Mouse (Mus musculus): ENCODE results near the gene Bmper.
A peak's percentile ranks its signal among the peaks of the same experiment; 100 is the strongest.

Bmper gene

DNA sequence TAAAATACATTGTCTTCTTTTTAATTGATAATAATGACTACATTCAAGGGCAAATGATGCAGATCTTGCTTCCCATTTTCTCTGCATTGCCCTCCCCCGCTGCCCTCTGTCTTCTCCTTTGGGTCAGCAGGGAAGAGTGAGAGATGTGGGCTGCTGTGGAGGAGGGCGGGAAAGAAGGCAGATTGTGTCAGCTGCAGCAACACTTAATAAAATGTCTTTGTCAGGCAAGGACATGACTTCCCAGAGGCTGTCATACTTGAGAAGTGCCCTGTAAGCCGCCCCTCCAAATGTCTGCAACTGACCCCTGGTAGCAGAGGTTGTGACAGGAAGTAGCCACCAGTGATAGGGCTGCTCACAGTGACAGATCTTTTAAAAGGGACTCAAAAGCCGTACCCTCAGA, 83.3 kb downstream of the Bmper start:
- peak; percentile 54 for DNase-seq

DNA sequence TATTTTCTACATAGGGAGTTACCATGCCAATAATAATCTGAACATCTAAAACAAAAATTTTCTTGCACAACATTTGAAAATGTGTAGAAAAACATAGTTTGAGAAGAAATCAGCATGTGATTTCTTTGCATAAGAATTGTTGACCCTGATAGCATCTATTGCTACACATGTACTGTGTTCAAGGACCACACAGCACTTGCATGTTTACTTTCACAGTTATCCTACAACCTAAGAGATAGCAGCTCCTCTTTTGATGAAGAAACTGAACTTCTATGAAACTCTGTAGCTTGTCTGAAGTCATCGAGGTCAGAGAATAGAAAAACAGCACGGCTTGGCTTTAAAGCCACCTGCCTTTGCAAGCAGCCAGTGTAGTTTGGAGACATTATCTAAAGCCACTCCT, 85.0 kb downstream of the Bmper start:
- DNase-seq, result no peak

DNA sequence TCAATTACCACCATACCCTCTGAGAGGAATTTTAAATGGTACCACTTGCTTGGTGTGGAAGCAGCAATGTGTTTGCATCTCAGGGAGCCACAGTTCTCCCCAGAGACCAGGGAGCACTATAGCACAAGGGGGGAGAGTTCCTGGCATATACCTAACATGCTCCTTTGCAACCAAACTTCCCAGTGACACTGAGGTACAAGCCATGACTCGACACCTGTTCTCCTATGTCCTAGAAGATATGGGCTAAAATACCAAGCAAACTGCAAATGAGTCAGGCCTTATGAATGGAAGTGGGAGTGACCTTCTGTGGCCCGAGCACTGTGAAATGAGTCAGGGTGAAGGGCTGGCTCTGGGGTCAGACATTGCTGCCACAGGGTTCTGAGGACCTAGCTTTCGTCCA, 88.1 kb downstream of the Bmper start:
- DNase-seq, result peak; percentile 71

DNA sequence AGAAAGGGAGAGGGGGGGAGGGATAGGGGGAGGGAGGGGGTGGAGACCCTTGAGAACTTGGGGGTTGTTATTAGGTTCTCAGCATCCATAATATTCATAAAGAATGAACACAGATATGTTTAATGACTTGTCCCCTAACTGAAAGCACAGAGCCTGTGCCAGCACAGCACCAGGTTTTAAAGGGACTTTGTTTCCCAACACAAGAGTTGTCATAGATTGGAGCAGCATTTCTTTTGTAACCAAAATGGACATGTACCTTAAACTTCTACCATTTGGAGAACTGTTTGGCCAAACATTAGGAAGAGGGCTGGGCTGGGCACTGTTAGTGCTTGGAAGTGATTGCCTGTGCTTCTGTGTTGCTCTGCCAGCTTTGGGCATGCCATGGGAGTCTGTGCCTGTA, 89.1 kb downstream of the Bmper start:
- no peak for DNase-seq

DNA sequence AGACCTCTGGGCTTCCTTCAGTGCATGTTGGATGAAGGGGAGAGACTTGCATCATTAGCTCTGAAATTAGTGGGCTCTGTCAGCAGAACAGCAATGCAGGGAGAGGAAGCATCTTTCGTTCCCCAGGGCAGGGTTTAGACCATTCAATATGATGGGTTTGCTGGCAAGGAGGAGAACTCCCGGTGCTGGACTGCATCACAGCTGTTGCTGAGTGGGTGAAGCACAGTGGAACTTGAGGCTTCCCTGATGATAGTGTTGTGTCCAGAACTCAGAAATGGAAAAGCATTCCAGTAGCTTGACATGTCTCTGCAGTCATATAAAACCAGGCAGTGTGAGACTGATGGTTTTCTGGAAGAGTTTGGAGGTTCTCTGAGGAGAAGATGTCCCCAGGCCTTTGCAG, 90.0 kb downstream of the Bmper start:
- DNase-seq, result peak; percentile 88

DNA sequence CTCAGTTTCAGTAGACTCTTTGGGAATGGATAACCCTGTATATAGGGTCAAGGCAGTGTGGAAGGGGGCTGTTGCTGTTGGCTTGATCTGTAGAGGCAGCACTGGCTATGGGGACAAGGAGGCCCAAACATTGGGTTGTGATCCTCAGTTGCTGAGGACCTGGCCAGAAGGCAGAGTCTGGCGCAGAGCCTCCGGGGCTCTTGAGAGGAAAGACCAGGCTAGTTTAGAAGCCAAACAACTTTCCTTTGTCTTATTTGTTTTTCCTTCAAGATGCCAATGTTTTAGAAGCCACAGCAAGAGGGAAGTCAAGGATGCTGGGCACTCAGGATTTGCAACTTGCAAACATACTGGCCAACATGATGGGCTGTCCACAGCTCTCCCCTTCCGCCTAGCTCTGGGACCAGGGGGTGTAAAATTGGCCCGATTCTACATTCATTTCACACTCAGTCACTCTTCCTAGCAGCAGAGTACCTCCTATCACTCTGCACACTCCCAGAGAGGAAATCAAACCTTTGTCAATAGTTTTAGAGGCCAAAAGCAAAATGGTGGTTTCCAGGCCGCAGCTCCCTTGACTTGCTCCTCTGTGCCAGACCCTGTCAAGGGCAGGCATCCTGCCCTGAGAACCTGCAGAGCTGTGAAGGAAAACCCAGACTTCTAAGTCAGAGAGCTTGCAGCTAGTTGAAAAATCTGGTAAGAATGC, 92.9 kb downstream of the Bmper start:
- DNase-seq, result peak; percentile 94

DNA sequence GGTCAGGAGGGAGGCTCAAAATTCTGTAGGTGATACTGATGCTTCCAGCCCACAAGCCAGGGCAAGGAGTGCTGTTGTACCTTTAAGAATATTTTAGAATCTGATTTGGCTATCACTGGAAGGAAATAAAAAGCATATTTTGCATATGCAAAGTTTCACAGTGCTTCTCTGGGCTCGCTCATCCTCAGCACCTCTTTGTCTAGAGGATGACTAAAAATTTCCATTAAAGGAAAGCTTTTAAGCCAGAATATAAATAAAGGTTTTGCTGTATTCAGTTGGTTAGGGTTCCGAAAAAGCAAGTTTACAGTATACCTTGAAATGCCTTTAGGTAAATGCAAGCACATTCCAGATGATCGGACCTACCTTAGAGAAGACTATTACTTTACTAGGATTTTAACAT, 105.0 kb downstream of the Bmper start:
- peak; percentile 11 for DNase-seq

DNA sequence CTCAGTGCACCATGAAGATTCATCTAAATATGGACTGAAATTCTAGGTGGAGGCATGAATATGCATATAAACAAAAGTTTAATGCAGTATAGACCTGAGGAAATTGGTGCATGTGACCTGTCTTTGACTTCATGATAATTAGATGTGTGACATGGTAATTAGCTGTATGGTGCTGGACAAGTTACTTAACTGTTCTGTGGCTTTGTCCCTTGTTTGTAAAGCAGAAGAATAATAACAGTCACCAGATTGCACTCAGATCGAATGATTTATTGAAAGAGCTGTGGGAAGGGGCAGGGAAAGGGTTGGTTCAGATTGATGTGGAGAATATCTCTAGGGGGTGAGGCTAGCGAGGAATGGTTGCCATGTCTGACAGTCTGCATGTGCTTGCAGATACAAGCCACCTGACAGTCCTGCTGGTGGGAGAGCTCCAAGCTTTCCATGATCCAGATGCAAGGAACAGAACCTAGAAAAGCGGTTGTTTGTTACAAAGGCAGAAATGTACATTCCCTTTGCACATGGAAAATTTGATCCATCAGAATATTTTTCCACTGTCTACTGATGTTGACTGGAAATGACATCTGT, 110.3 kb downstream of the Bmper start:
- DNase-seq, result peak; percentile 65

DNA sequence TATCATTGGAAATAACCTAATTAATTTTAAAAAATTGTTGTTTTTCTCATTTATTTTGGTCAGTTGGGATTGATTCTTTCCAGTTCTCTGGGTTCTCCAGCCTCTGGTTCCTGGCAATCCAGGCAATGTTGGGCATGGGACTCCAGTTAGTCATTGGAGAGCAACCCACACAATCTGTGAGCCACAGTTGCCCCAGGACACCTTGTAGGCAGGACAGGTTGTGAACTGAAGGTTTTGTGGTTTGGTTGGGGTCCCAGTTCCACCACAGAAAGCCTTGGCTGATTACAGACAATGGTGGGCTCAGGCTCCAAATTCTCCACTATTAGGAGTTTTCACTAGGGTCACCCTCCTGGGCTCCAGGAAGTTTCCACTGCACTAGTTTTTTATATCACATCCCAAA, 117.7 kb downstream of the Bmper start:
- peak; percentile 34 for DNase-seq

DNA sequence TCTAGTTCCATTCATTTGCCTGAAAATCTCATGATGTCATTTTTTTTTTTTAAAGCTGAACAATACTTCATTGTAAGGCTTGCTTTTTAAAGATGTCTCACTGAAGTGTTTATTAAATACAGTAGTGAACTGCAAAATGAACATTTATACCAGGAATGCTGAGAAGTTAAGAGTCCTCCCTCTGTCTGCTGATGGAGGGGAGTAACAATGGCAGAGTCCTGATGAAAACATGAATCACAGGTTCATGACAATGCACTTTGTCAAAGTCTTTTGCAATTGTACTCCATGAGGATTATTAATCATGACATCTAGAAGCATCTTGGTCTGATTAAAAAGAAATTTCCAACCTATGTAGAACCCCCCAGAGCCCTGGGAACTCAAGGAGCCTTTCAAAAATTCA, 118.4 kb downstream of the Bmper start:
- DNase-seq, result peak; percentile 13

DNA sequence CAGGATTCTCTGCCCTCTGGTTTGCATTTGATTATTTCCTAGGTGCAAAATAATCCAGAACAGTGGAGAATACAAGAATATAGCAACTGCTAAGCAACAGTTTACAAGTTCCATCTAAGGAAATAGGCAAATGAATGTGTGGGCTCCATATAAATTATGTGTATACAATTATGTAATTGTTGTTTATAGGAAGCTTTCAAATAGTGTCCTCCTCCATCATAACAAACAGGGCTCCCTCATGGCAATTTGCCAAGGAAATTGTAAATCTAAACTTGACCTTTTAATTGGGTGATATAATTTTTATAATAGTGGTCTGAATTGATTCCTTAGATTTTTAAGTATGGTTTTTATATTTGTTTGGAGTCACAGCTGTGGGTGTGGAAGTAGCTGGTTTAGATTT, 121.5 kb downstream of the Bmper start:
- DNase-seq, result no peak

DNA sequence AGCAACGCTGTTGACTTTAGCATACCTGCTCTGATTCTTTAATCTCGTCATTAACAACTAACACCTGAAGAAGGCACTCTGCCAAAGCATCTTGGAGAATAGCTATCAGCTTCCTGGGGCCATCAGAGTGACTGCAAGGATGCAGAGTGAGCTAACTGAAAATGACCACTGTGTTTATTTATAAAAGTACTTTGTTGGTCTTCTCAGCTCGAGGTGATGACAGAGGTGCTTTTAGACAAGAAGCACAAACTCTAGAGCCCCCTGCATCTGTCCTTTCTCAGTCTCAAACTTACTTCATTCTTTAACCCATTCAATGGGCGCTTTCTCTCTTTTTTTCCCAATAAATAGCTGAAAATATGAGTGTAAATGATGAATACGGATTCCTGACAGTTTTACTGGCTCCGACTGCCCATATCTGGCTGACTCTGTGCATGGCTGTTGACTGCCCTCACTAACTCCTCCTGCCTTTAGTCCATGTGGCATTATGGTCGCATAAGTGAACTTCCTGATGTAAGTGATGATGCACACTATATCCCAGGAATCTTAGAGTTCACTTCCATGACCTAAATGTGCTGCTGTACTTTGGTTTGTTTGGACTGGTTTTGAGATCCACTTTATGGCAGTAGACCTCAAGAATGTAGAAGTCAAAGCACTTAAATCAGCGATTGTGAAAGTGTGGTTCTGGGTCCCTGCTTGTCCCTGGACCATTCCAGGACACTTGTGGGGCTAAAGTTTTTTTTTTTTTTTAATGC, 122.4 kb downstream of the Bmper start:
- DNase-seq, result peak; percentile 49

DNA sequence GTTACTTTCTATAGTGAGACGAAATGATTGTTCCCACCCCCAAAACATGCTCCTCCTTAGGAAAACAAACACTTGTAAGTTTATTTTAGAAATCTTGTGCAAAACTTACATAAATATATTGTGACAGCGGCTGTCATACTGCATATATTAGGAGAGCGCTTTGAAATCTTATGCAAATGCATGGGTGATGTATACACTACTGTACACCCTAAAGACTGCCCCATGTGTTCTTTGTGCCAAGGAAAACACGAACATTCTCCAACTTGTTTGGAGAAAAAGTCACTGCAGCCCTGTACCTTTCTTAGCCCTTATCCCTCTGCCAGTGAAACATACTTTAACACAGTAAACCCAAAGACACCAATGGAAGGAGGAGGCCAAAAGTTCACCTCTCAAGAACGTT, 126.7 kb downstream of the Bmper start:
- DNase-seq, result peak; percentile 3

DNA sequence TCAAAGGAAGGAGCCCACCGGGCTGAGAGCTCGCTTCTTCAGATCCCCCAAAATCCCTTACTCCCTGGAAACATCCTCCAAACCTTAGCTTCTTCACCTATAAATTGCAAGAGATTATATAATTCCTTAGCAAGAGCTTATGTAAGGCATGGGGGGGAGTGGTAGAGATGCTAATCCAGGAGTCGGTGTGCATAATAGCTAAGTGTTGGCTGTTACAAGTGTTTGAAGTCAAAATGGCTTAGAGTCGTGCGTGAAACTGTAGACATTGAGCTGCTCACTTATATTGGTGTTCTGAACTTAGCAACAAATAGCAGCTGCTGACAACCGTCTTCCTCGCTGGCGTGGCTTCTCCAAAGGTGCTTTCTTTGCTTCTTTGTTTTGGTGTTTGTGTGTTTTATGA, 128.5 kb downstream of the Bmper start:
- DNase-seq, result peak; percentile 67

DNA sequence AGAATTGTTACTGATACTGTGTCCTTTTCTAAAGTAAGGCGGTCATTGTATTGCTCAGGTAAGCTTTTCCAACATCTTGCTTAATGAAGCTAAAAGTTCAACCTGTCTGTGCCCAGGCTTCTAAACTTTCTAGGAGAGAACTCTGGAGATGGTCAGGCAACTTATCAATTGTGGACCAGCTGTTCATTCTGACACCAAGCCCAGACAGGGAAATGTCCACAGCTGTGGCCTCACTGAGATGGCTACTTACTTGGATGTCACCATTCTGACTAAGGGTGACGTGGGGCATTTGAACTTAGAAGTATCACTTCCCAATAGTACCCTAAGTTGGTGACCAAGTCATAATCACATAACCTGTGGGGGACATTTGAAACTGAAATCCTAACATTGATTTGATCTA, 129.5 kb downstream of the Bmper start:
- peak; percentile 85 for DNase-seq

DNA sequence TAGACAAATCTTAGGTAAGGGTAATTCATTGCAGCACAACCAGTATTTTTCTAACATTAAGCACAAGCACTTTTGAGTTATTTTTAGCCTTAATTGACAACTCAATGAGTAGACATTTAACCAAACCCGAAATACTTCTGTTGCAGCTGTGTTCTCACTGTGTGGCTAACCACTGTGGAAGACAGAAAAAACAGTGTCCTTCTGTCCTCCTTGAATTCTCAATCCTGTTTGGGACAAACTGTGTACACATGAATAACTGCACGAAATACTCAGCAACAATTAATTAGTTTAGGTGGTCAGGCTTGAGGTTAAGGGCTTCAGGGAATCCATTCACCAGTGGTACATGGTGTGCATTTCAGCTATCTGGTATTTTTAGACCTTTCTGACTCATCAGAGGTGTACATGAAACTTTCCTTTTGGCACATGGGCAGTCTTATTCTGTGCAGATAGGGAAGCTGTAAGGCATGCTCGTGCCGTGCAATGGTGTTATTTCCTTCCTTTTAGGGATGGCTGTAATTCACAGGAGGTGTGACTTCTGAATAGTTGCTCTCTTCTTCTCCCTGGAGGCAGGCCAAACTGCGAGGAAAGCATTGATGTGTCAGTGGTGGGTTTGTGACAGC, 131.4 kb downstream of the Bmper start:
- DNase-seq, result no peak

DNA sequence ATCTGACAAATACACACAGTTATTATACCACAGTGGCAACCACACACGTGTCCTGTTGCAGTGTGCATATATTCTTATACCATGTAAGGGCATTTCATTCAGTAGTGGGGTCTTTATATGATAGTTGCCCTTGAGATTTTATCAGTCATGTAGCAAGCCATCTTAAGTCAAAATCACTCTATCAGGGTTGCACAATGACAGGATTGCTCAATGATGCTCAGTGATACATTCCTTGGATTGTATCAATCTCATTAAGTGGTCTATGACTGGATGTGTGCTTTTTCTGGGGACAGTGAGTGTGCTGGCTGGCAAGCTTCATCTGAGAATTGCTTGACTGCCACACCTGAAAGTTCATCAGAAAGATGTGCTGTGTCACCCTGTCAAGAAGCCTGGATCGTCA, 135.2 kb downstream of the Bmper start:
- no peak for DNase-seq

DNA sequence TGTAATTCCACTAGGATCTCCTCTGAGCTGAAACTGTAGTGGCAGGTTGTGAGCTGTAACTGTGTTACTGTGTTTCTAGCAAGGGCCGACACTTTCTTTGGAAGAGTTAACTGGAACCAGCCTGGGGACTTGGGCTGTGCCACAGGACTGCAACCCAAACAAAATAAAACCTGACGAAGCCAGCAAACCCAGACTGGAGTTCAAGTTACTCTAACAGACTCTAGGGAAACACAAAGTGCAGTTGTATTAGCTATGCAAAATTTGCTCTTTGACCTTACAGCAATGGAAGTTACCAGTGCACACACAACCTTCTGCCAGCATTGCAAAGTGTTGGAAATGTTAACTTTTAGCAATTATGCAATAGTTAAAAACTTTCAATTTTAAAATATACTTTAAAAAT, 140.3 kb downstream of the Bmper start:
- peak; percentile 86 for DNase-seq

DNA sequence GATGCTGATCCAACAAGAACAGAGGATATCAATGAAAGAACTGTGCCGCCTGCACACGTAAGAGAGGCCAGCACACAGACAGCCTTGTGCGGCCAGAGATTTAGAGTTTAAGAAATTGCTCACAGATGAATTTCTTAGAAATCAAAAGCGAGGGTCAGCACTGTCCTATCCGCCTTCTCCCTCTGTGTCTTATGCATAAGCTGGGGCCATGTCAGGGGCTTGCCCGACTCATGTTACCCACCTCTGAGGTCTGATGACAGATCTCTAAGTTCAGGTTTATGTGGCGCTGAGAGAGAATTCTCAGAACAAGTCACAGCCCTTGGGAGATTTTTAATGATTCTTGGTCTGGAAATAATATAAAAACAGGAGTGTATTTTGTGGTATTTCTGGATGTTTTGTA, 140.7 kb downstream of the Bmper start:
- DNase-seq, result no peak

DNA sequence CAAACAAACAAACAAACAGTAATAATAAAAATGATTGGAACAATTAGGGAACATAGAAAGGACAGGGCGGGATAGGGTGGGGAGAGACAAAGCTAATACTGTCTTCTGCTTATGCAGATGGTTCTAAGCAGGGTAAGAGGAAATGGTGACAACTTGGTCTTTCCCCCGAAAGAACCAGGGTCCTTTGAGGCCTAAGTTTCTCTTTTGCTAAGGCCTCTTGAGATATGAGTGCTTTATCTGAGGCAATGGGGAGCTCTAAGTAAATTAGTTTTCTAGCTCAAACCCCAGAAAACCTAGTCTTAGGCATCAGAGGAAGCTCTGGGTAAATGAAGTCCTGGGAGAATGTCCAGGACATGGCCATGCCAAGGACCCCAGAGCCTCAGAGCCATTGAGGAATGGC, 141.2 kb downstream of the Bmper start:
- DNase-seq, result no peak

DNA sequence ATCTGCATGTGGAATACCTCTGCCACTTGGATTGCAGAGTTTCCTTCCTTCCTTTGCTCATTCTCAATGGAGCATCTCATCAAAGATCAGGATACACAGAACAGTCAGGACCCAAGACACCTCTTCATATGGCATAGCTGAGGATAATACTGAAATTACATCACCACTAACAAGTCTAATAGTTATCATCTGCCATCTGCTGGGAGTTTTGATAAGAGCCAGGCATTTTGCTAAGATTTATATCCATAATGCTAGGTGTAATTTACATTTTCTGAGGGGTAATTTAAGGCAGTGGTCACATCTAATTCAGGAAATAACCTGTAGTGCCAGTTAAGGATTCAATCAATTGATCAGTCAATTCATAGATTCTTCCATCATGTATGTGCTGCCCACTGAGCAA, 145.2 kb downstream of the Bmper start:
- DNase-seq, result no peak

DNA sequence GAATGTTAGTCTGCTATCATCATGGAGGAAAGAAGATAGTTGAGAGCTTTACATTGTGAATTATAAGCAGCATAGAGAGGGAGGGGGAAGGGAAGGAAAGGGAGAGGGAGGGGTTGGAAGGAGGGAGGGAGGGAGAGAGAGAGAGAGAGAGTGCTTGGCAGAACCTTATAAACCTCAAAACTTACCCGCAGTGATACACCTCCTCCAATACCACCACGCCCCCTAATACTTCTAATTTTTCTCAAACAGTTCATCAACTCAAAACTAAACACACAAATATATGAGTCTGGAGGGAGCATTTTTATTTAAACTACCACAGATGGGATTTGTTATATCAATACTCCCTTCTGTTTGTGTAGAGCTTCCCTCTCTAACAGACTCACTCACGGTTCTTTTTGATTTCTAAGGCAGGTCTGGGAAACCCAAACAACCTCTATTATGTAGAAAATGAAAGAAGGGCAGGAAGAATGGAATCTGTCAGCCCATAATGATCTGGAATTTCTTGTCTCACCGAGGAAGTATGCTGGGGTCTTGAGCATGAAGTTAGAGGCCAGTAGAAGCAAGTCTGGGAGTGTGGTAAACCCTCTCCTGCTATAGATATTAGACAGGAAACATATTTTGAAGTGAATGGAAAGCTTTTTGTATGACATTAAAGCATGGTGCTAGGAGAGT, 152.0 kb downstream of the Bmper start:
- no peak for DNase-seq

Measured in heart, adult 11 months (tissue).